In genomic region chr2:31887030-31887429, GRCm38 (mm10) we compare ENCODE assay signal across 8 mouse cellular contexts. TPM values are rescaled to one million over a fixed set of nuclear protein-coding genes. Genes with fewer than 3 reads are reported as not detected.
A peak's percentile ranks its signal among the peaks of the same experiment; 100 is the strongest.
DNase-seq lines count a peak whose midpoint lies in the region; ATAC-seq and TF ChIP-seq lines count a peak whose summit lies in the region.

Lamc3 (plus strand) TSS chr2:31887291.

- peak within 1 kb of the TSS; percentile 36 for H3K4me2 ChIP-seq in intestine, embryonic 14.5 days (ENCODE audit: low read length)
- H3K4me2 ChIP-seq in liver, embryonic 14.5 days (ENCODE audit: low read depth): no peak within 1 kb of the TSS; the same call in 1 of the 2 replicates
- H3K4me2 ChIP-seq in neural tube, embryonic 12.5 days (replicated peaks): peak within 1 kb of the TSS; percentile 40

- H3K36me3 ChIP-seq in ES-Bruce4 (ENCODE audit: control insufficient read depth, insufficient read depth, low read length, poor library complexity, severe bottlenecking): no peaks in the 10 kb centered on the region
- no peaks in the 10 kb centered on the region for H3K36me3 ChIP-seq in intestine, embryonic 14.5 days (ENCODE audit: control insufficient read depth, insufficient read depth, low read length)
- H3K36me3 ChIP-seq in liver, embryonic 14.5 days (replicated peaks; ENCODE audit: control insufficient read depth, insufficient read depth, low read depth): no peaks in the 10 kb centered on the region
- no peaks in the 10 kb centered on the region for H3K36me3 ChIP-seq in neural tube, embryonic 12.5 days

- H3K27me3 ChIP-seq in ES-Bruce4 (ENCODE audit: control insufficient read depth, insufficient read depth, low read length, poor library complexity, severe bottlenecking): no peaks in the 10 kb centered on the region
- peaks cover 50% of the 10 kb centered on the region for H3K27me3 ChIP-seq in intestine, embryonic 14.5 days (replicated peaks; ENCODE audit: control insufficient read depth, insufficient read depth, low read length)
- H3K27me3 ChIP-seq in liver, embryonic 14.5 days (ENCODE audit: control insufficient read depth, insufficient read depth, low read length): peaks cover 13% of the 10 kb centered on the region
- peaks cover 62% of the 10 kb centered on the region for H3K27me3 ChIP-seq in neural tube, embryonic 12.5 days (replicated peaks)

- no peak for TF ChIP-seq EP300 in ES-Bruce4 (IDR thresholded peaks at IDR 0.05; ENCODE audit: insufficient read depth, low read depth, low read length)
- no peak for TF ChIP-seq EP300 in liver, embryonic 14.5 days (IDR thresholded peaks at IDR 0.05; ENCODE audit: low read depth)

- DNase-seq in adrenal gland, postnatal 14 days: peak; percentile 90
- DNase-seq in forelimb bud, embryonic 11.5 days (ENCODE audit: low read depth, low spot score): peak; percentile 54
- DNase-seq in intestine, embryonic 14.5 days (ENCODE audit: low spot score): peak; percentile 69
- no peak for DNase-seq in liver, embryonic 14.5 days (ENCODE audit: low read depth in 3 of 3, low spot score in 3 of 3)
- DNase-seq in yolk sac, embryonic 10.5 days (ENCODE audit: low spot score): peak; percentile 32
- no peak for DNase-seq in cerebellum, adult 9-11 months

- no peak within 1 kb of the TSS for H3K9ac ChIP-seq in ES-Bruce4 (ENCODE audit: low read depth, poor library complexity, severe bottlenecking)
- no peak within 1 kb of the TSS for H3K9ac ChIP-seq in intestine, embryonic 14.5 days (ENCODE audit: low read length)
- H3K9ac ChIP-seq in liver, embryonic 14.5 days (replicated peaks): no peak within 1 kb of the TSS
- peak within 1 kb of the TSS; percentile 14; the same call in 1 of the 2 replicates for H3K9ac ChIP-seq in neural tube, embryonic 12.5 days

- peak; percentile 41 for ATAC-seq in intestine, embryonic 14.5 days (replicated peaks; ENCODE audit: low FRiP score, low TSS enrichment, low read depth)
- ATAC-seq in liver, embryonic 14.5 days (ENCODE audit: insufficient read depth): no peak
- 0 out of 2 replicates have a peak, but pooled peaks have one; percentile 25 for ATAC-seq in neural tube, embryonic 12.5 days (ENCODE audit: low FRiP score, low read depth)

- 6% methylated on average over 26 of the region's 26 CpGs for WGBS in intestine, embryonic 14.5 days
- WGBS in liver, embryonic 14.5 days (ENCODE audit: insufficient replicate concordance): 9% methylated on average over 26 of the region's 26 CpGs
- WGBS in neural tube, embryonic 12.5 days: 7% methylated on average over 26 of the region's 26 CpGs

- peak; percentile 58 for TF ChIP-seq CTCF in ES-Bruce4 (IDR thresholded peaks at IDR 0.05; ENCODE audit: low read depth, low read length)
- TF ChIP-seq CTCF in liver, embryonic 14.5 days (IDR thresholded peaks at IDR 0.05; ENCODE audit: low read depth): peak; percentile 74

- peak within 1 kb of the TSS; percentile 37 for H3K4me3 ChIP-seq in ES-Bruce4 (ENCODE audit: low read depth, low read length)
- peak within 1 kb of the TSS; percentile 20; the same call in 1 of the 2 replicates for H3K4me3 ChIP-seq in intestine, embryonic 14.5 days (ENCODE audit: low read depth, low read length)
- no peak within 1 kb of the TSS for H3K4me3 ChIP-seq in liver, embryonic 14.5 days (ENCODE audit: insufficient read depth in 1 of 2, low read depth in 2 of 2, low read length in 2 of 2)
- H3K4me3 ChIP-seq in neural tube, embryonic 12.5 days: peak within 1 kb of the TSS; percentile 15; the same call in 1 of the 2 replicates

- TF ChIP-seq POLR2A in ES-Bruce4 (IDR thresholded peaks at IDR 0.05; ENCODE audit: insufficient read depth, low read length): no peak

- no peak within 1 kb of the TSS for H3K27ac ChIP-seq in ES-Bruce4 (ENCODE audit: insufficient read depth, low read length)
- no peak within 1 kb of the TSS for H3K27ac ChIP-seq in intestine, embryonic 14.5 days (ENCODE audit: low read depth)
- H3K27ac ChIP-seq in liver, embryonic 14.5 days: no peak within 1 kb of the TSS
- H3K27ac ChIP-seq in neural tube, embryonic 12.5 days: no peak within 1 kb of the TSS

- no peaks in the 10 kb centered on the region for H3K9me3 ChIP-seq in ES-Bruce4 (replicated peaks; ENCODE audit: control insufficient read depth, insufficient read depth, low read length, poor library complexity, severe bottlenecking)
- no peaks in the 10 kb centered on the region for H3K9me3 ChIP-seq in intestine, embryonic 14.5 days (ENCODE audit: control insufficient read depth, low read length)
- no peaks in the 10 kb centered on the region for H3K9me3 ChIP-seq in liver, embryonic 14.5 days (ENCODE audit: control insufficient read depth, low read length)
- H3K9me3 ChIP-seq in neural tube, embryonic 12.5 days: no peaks in the 10 kb centered on the region

- no peaks in the 10 kb centered on the region for H3K4me1 ChIP-seq in ES-Bruce4 (ENCODE audit: control insufficient read depth, insufficient read depth, low read length)
- 0 out of 2 replicates have a peak, but pooled peaks cover 5% of the 10 kb centered on the region for H3K4me1 ChIP-seq in intestine, embryonic 14.5 days (replicated peaks; ENCODE audit: control insufficient read depth, insufficient read depth, low read length)
- no peaks in the 10 kb centered on the region for H3K4me1 ChIP-seq in liver, embryonic 14.5 days (replicated peaks; ENCODE audit: control insufficient read depth in 2 of 2, insufficient read depth in 2 of 2, low read length in 1 of 2)
- H3K4me1 ChIP-seq in neural tube, embryonic 12.5 days: peaks cover 5% of the 10 kb centered on the region; the same call in 1 of the 2 replicates

RNA-seq across cellular contexts. Expression of gene Lamc3, which starts in this region (rescaled TPM):
- not detected in 2 replicates for polyA plus RNA-seq in ES-Bruce4 (2011; ENCODE audit: insufficient read depth, insufficient read length, low read depth, missing spikeins)
- 14.4 and 14.9 TPM in 2 replicates for total RNA-seq in adrenal gland, postnatal 14 days (2021)
- 0.22 and 0.35 TPM in 2 replicates for polyA plus RNA-seq in intestine, embryonic 14.5 days (2014; fragmentation: Nextera tagmentation; extraction: Ambion mirVana)
- 0.02 and 0.03 TPM in 2 replicates for polyA plus RNA-seq in liver, embryonic 14.5 days (2012; rRNA removed)
- polyA plus RNA-seq in liver, embryonic 14.5 days (2014; fragmentation: Nextera tagmentation; extraction: Ambion mirVana): not detected in 2 replicates
- polyA plus RNA-seq in neural tube, embryonic 12.5 days (2016; fragmentation: Nextera tagmentation; extraction: Ambion mirVana): 8.8 and 9.1 TPM in 2 replicates

Comparison
In these comparisons a context has a peak if more than half of its experiments do, and no peak if none do; other contexts are left out.
1. Peak in DNase-seq, ATAC-seq, H3K4me3 ChIP-seq and H3K4me2 ChIP-seq in intestine, embryonic 14.5 days; RNA of the gene not detected or under 1 TPM.
2. H3K4me3 ChIP-seq: peak in ES-Bruce4 (single experiment) and neural tube, embryonic 12.5 days (single experiment); none in liver, embryonic 14.5 days (0 of 2).
3. DNase-seq: peak in adrenal gland, postnatal 14 days (single experiment), forelimb bud, embryonic 11.5 days (single experiment) and yolk sac, embryonic 10.5 days (single experiment); none in liver, embryonic 14.5 days (0 of 3) and cerebellum, adult 9-11 months (single experiment).